Mouse (Mus musculus): ENCODE measurements around the gene Mef2a.

DNA sequence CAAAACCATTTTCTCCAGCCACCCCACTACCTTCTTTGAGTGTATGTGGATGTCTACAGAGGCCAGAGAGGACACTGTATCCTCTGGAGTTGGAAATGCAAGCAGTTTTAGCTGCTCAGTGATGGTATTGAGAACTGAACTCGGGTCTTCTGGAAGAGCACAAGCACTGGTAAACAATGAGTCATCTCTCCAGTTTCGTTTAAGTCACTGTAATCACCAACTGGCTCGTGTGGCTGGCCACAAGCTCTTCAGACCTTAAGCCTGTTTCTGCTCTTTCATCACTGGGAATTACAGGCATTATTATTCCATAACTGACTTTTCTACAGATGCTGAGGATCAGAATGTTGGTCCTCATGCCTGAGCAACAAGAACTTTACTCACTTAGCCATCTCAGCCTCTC is 67.7 kb downstream of the Mef2a start:
- no peak for TF ChIP-seq CTCF (IDR thresholded peaks at IDR 0.05; ENCODE audit: low read depth, low read length)
- TF ChIP-seq POLR2A (IDR thresholded peaks at IDR 0.05; ENCODE audit: borderline replicate concordance, low read depth, low read length), result no peak

Measured in bone marrow macrophage, adult 2 months (primary cell).